Mouse (Mus musculus) layer of hippocampus, adult 18-20 months (tissue): ENCODE measurements around the gene Cyp2b9. TPM values are rescaled to one million over a fixed set of nuclear protein-coding genes. Genes with fewer than 3 reads are reported as not detected.
"Not testable (repeated sequence)": the region's sequence is repeated elsewhere in the genome, so short reads cannot be mapped to it uniquely, and the experiment has no call there.

Experiments used
- DNase-seq, 2 experiments: peaks; one replicate each; pipeline ENCODE4 v3.0.0; 2022; ENCODE audit warnings: low spot score in 2 of 2
- long read RNA-seq: library from polyadenylated mRNA; stranded (forward); transcript quantifications from one replicate; pipeline ENCODE4 v2.0.0, GENCODE M21; 2021
- total RNA-seq, 2 experiments: library from RNA; stranded (reverse); gene quantifications; 2 replicates each; pipeline ENCODE4 v1.2.3; 2021

The Cyp2b9 gene
- not detected for total RNA-seq
- long read RNA-seq = 0 reads

DNA sequence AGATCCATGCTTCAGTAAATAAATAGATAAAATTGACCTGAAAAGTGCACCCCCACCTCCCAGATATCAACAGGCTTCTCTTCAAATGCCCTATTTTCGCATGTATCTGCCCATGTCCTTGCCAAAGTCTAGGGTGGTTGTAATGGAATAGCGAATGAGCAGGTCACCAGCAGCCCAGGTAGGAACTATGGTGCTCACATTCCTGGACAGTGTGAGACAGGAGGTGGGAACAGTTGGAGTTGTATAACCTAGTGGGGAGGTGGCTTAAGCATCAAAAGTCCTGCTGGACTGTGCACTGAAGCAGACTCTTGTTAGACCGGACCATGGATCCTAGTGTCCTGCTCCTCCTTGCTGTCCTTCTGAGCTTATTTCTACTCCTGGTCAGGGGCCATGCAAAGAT is at the start of gene Cyp2b9:
Gene Cyp2b9, plus strand, starts transcription at position 301 of the 400 bp plus-strand sequence.
- not testable (repeated sequence) for DNase-seq

- not testable (repeated sequence) for DNase-seq
Observed at GRCm38 (mm10) chr7:26139623-26140022, 33.6 kb upstream of the Cyp2b9 start.

DNA sequence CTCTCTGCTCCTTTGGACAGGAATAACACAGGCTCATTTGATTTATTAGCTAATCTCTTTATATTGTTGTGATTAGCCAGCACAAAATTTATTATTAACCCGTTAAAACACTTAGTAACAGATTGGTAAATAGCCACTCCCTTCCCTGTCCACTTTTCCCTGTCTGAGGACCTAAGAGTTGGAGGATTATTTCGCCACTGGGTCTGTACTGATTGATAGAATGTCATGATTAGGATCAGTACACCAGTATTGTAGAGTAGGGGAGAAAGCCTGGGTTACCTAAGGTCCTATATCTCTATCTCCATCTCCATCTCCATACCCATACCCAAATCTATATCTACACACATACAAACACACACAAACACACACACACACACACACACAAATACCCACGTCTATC is 29.6 kb upstream of the Cyp2b9 start:
- DNase-seq = not testable (repeated sequence)

- DNase-seq = not testable (repeated sequence)
Observed at GRCm38 (mm10) chr7:26168765-26169536, 4.3 kb upstream of the Cyp2b9 start.

- no peak for DNase-seq
Observed at GRCm38 (mm10) chr7:26201083-26201482, 27.9 kb downstream of the Cyp2b9 start.

- not testable (repeated sequence) for DNase-seq
Observed at GRCm38 (mm10) chr7:26260034-26260433, 86.8 kb downstream of the Cyp2b9 start, which contains the start of gene Vmn1r184. Vmn1r184 (plus strand) TSS chr7:26260334.

Other genes starting within 250 kb of the Cyp2b9 start
- not detected for gene Cyp2b13, start 111.9 kb upstream of the Cyp2b9 start, total RNA-seq
- gene Vmn1r184, start 86.9 kb downstream of the Cyp2b9 start, total RNA-seq = not detected
- not detected for gene Cyp2a4, start 133.8 kb downstream of the Cyp2b9 start, total RNA-seq
- not detected for gene Nlrp9c, start 230.3 kb downstream of the Cyp2b9 start, total RNA-seq